Mouse (Mus musculus) MEL (cell line): ENCODE measurements around the gene Schip1.

Source experiments
- BHLHE40 ChIP-seq: IDR thresholded peaks from 2 replicates; pipeline ENCODE4 v1.6.1; 2012; ENCODE audit warnings: low read depth, mild to moderate bottlenecking, inconsistent platforms, low read length, improper control_type of control experiment, borderline replicate concordance
- ETS1 ChIP-seq: IDR thresholded peaks from 2 replicates; pipeline ENCODE4 v1.6.1; 2012; ENCODE audit warnings: low read depth, mild to moderate bottlenecking, inconsistent platforms, low read length, improper control_type of control experiment, moderate library complexity

DNA sequence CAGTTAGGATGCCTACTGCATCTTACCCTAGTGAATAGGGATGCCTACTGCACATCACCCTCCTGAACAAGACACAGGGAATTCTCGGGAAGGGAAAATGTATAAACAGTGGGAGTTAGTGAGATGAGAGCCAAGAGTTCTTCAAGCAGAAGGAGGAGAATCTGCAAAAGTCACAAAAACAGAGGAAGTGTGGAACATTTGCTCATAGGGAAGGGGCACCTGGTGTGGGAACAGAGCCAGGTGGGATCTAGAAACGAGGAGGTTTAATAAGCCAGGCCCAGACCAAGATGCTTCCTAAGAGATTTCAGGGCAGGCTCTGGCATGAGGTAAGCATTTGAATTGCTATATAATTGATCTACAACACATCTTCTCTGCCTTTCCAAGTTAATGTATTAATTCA lies 186.0 kb downstream of the Schip1 start:
- TF ChIP-seq BHLHE40 (no peak), ETS1 (no peak)
